8 mouse cellular contexts compared by ENCODE assay signal in genomic region chr7:133775796-133776625, GRCm38 (mm10). TPM values are rescaled to one million over a fixed set of nuclear protein-coding genes. Genes with fewer than 3 reads are reported as not detected.
A peak's percentile ranks its signal among the peaks of the same experiment; 100 is the strongest.
DNase-seq lines count a peak whose midpoint lies in the region; ATAC-seq and TF ChIP-seq lines count a peak whose summit lies in the region.

No protein-coding gene starts in this region.

- DNase-seq in left cerebral cortex, postnatal 36 days (ENCODE audit: low spot score in 2 of 2): peak; percentile 27 to 29
- DNase-seq in left cerebral cortex, adult 9 months (ENCODE audit: low spot score in 2 of 2): no peak
- peak; percentile 5 for DNase-seq in NIH3T3 (ENCODE audit: low read depth)
- peak; percentile 42 to 54 for DNase-seq in heart, postnatal 14 days
- DNase-seq in frontal cortex, postnatal 25 days (ENCODE audit: low spot score in 2 of 2): no peak

- 5% methylated on average over 37 of the region's 38 CpGs for WGBS in limb, embryonic 12.5 days
- 3% methylated on average over 37 of the region's 38 CpGs for WGBS in midbrain, embryonic 15.5 days

- H3K27ac ChIP-seq in embryonic fibroblast, embryonic 13.5 days (ENCODE audit: insufficient read depth, low read length): no peak overlapping the region
- no peak overlapping the region for H3K27ac ChIP-seq in limb, embryonic 12.5 days
- H3K27ac ChIP-seq in midbrain, embryonic 15.5 days: peak overlapping the region; percentile 42; the same call in 1 of the 2 replicates

- H3K4me1 ChIP-seq in embryonic fibroblast, embryonic 13.5 days (ENCODE audit: control insufficient read depth, insufficient read depth, low read length): peaks cover 2% of the 10 kb centered on the region; the same call in 1 of the 2 replicates
- peaks cover 22% of the 10 kb centered on the region for H3K4me1 ChIP-seq in limb, embryonic 12.5 days (replicated peaks)
- peaks cover 21% of the 10 kb centered on the region for H3K4me1 ChIP-seq in midbrain, embryonic 15.5 days

- no peaks in the 10 kb centered on the region for H3K9me3 ChIP-seq in limb, embryonic 12.5 days
- no peaks in the 10 kb centered on the region for H3K9me3 ChIP-seq in midbrain, embryonic 15.5 days

- peak overlapping the region; percentile 83 for H3K4me2 ChIP-seq in limb, embryonic 12.5 days
- H3K4me2 ChIP-seq in midbrain, embryonic 15.5 days: peak overlapping the region; percentile 86

- peaks cover 34% of the 10 kb centered on the region for H3K27me3 ChIP-seq in limb, embryonic 12.5 days
- no peaks in the 10 kb centered on the region for H3K27me3 ChIP-seq in midbrain, embryonic 15.5 days (replicated peaks)

- TF ChIP-seq POLR2A in embryonic fibroblast, embryonic 13.5 days (IDR thresholded peaks at IDR 0.05; ENCODE audit: low read depth, low read length): no peak

- TF ChIP-seq CTCF in embryonic fibroblast, embryonic 13.5 days (IDR thresholded peaks at IDR 0.05; ENCODE audit: borderline replicate concordance, insufficient read depth, low read length): no peak

- H3K9ac ChIP-seq in limb, embryonic 12.5 days (replicated peaks): peak overlapping the region; percentile 75
- H3K9ac ChIP-seq in midbrain, embryonic 15.5 days: peak overlapping the region; percentile 71

- H3K4me3 ChIP-seq in embryonic fibroblast, embryonic 13.5 days (ENCODE audit: insufficient read depth, low read length): peak overlapping the region; percentile 65
- peak overlapping the region; percentile 79 for H3K4me3 ChIP-seq in limb, embryonic 12.5 days (replicated peaks)
- H3K4me3 ChIP-seq in midbrain, embryonic 15.5 days: peak overlapping the region; percentile 90

- peak; percentile 52; the same call in 1 of the 2 replicates for ATAC-seq in limb, embryonic 12.5 days (ENCODE audit: insufficient number of reproducible peaks, insufficient read depth, low FRiP score, low TSS enrichment, low read depth)
- ATAC-seq in midbrain, embryonic 15.5 days (replicated peaks): peak; percentile 68

- intact Hi-C loops in left cerebral cortex, postnatal 36 days (cut with DNase I): loop anchor here (5.0 kb wide), 1 partner anchor 54 kb away; no protein-coding TSS in a partner anchor
- intact Hi-C loops in heart, postnatal 14 days (cut with DNase I): no loop called here

- no peaks in the 10 kb centered on the region for H3K36me3 ChIP-seq in limb, embryonic 12.5 days
- no peaks in the 10 kb centered on the region for H3K36me3 ChIP-seq in midbrain, embryonic 15.5 days (replicated peaks)

RNA-seq across cellular contexts. Expression of gene Fank1, which starts 0.7 kb away (rescaled TPM):
- total RNA-seq in left cerebral cortex, postnatal 36 days (2021): 1 to 10 TPM; 3.8 to 4.3 TPM
- polyA plus RNA-seq in embryonic fibroblast, embryonic 13.5 days (2011; ENCODE audit: insufficient read length, low read depth, missing spikeins): not detected in 2 replicates
- under 1 TPM in 1 of 2 experiments, not detected in 1; 0.50 TPM for total RNA-seq in heart, postnatal 14 days (2021)
- 0.16 TPM in 1 of 2 replicates, not detected in the other for polyA plus RNA-seq in limb, embryonic 12.5 days (2016; fragmentation: Nextera tagmentation; extraction: Ambion mirVana)
- polyA plus RNA-seq in midbrain, embryonic 15.5 days (2015; fragmentation: Nextera tagmentation; extraction: Ambion mirVana): 4.0 and 5.5 TPM in 2 replicates

RNA-seq across cellular contexts. Expression of gene Dhx32, which starts 6.5 kb away (rescaled TPM):
- 10 to 100 TPM; 36.5 to 45.2 TPM for total RNA-seq in left cerebral cortex, postnatal 36 days (2021)
- polyA plus RNA-seq in embryonic fibroblast, embryonic 13.5 days (2011; ENCODE audit: insufficient read length, low read depth, missing spikeins): 20.5 and 28.9 TPM in 2 replicates
- 10 to 100 TPM; 32.3 to 33.7 TPM for total RNA-seq in heart, postnatal 14 days (2021)
- polyA plus RNA-seq in limb, embryonic 12.5 days (2016; fragmentation: Nextera tagmentation; extraction: Ambion mirVana): 18.3 and 18.6 TPM in 2 replicates
- polyA plus RNA-seq in midbrain, embryonic 15.5 days (2015; fragmentation: Nextera tagmentation; extraction: Ambion mirVana): 42.6 and 43.6 TPM in 2 replicates

Comparison
In these comparisons a context has a peak if more than half of its experiments do, and no peak if none do; other contexts are left out.
1. DNase-seq: peak in left cerebral cortex, postnatal 36 days (2 of 2), NIH3T3 (single experiment) and heart, postnatal 14 days (2 of 2); none in left cerebral cortex, adult 9 months (0 of 2) and frontal cortex, postnatal 25 days (0 of 2).
2. Peak in every context shown above with its lines, with median percentiles within 50 percentile points of each other: H3K4me3 ChIP-seq.